Mouse (Mus musculus): ENCODE results near the gene Gm10762. TPM values are rescaled to one million over a fixed set of nuclear protein-coding genes. Genes with fewer than 3 reads are reported as not detected.

Gm10762 gene
- polyA plus RNA-seq, 1 experiment: 5.1 TPM

Other genes with a start within 250 kb of the Gm10762 start
- 24.0 and 28.0 TPM in 2 replicates for gene Tmem87b, start 149.6 kb downstream of the Gm10762 start, polyA plus RNA-seq (2012; rRNA removed)
- gene Fbln7, start 104.7 kb downstream of the Gm10762 start, polyA plus RNA-seq (2012; rRNA removed): 1.6 and 1.9 TPM in 2 replicates
- 8.4 and 9.3 TPM in 2 replicates for gene Zc3h8, start 23.6 kb downstream of the Gm10762 start, polyA plus RNA-seq (2012; rRNA removed)
- gene Zc3h6, start 323 bp downstream of the Gm10762 start, polyA plus RNA-seq (2012; rRNA removed): 6.8 and 7.1 TPM in 2 replicates
- gene Vinac1, start 80.4 kb upstream of the Gm10762 start, polyA plus RNA-seq (2012; rRNA removed): 0.11 and 0.20 TPM in 2 replicates
- gene Ttl, start 98.2 kb upstream of the Gm10762 start, polyA plus RNA-seq (2012; rRNA removed): 30.1 and 30.8 TPM in 2 replicates
- 27.8 and 29.3 TPM in 2 replicates for gene Polr1b, start 133.3 kb upstream of the Gm10762 start, polyA plus RNA-seq (2012; rRNA removed)
- gene Chchd5, start 162.0 kb upstream of the Gm10762 start, polyA plus RNA-seq (2012; rRNA removed): 14.9 and 16.8 TPM in 2 replicates
- 159 and 177 TPM in 2 replicates for gene Slc20a1, start 231.0 kb upstream of the Gm10762 start, polyA plus RNA-seq (2012; rRNA removed)